ENCODE assay signal across 8 mouse cellular contexts in genomic region chr4:40948160-40948708, GRCm38 (mm10). TPM values are rescaled to one million over a fixed set of nuclear protein-coding genes. Genes with fewer than 3 reads are reported as not detected.
A peak's percentile ranks its signal among the peaks of the same experiment; 100 is the strongest.
DNase-seq lines count a peak whose midpoint lies in the region; ATAC-seq and TF ChIP-seq lines count a peak whose summit lies in the region.

TSS of gene Bag1 (minus strand) at chr4:40948294.
TSS of gene Chmp5 (plus strand) at chr4:40948407.

- peak within 1 kb of the TSS; percentile 49 for H3K27ac ChIP-seq in CH12.LX (ENCODE audit: insufficient read depth, low read depth)
- peak within 1 kb of the TSS; percentile 66 for H3K27ac ChIP-seq in forebrain, embryonic 11.5 days (ENCODE audit: low read depth, low read length)
- H3K27ac ChIP-seq in heart, embryonic 16.5 days (ENCODE audit: low read length), result peak within 1 kb of the TSS; percentile 93
- H3K27ac ChIP-seq in liver, embryonic 15.5 days (replicated peaks), result peak within 1 kb of the TSS; percentile 92
- peak within 1 kb of the TSS; percentile 66; the same call in 1 of the 2 replicates for H3K27ac ChIP-seq in neural tube, embryonic 12.5 days

- H3K9me3 ChIP-seq in CH12.LX (replicated peaks; ENCODE audit: low read length), result no peaks in the 10 kb centered on the region
- H3K9me3 ChIP-seq in forebrain, embryonic 11.5 days (ENCODE audit: control insufficient read depth, low read length), result no peaks in the 10 kb centered on the region
- no peaks in the 10 kb centered on the region for H3K9me3 ChIP-seq in heart, embryonic 16.5 days (replicated peaks; ENCODE audit: control insufficient read depth, low read length)
- no peaks in the 10 kb centered on the region for H3K9me3 ChIP-seq in liver, embryonic 15.5 days (replicated peaks)
- H3K9me3 ChIP-seq in neural tube, embryonic 12.5 days, result no peaks in the 10 kb centered on the region

- TF ChIP-seq POLR2A in CH12.LX (IDR thresholded peaks at IDR 0.05; ENCODE audit: low read depth, low read length), result peak; percentile 84

- peak within 1 kb of the TSS; percentile 96 for H3K4me2 ChIP-seq in CH12.LX (ENCODE audit: insufficient read depth, low read depth, poor library complexity, severe bottlenecking)
- H3K4me2 ChIP-seq in forebrain, embryonic 11.5 days (ENCODE audit: low read depth, low read length, severe bottlenecking), result peak within 1 kb of the TSS; percentile 71
- H3K4me2 ChIP-seq in heart, embryonic 16.5 days (ENCODE audit: low read depth, low read length), result peak within 1 kb of the TSS; percentile 86
- H3K4me2 ChIP-seq in liver, embryonic 15.5 days, result peak within 1 kb of the TSS; percentile 84
- peak within 1 kb of the TSS; percentile 87 for H3K4me2 ChIP-seq in neural tube, embryonic 12.5 days (replicated peaks)

- peak; percentile 98 for DNase-seq in CH12.LX (ENCODE audit: extremely low read depth)
- DNase-seq in c-Kit-positive CD71-positive TER-119-negative erythroid progenitor cells, embryonic 14.5 days (ENCODE audit: low read depth), result peak; percentile 97
- peak; percentile 99 for DNase-seq in forebrain, embryonic 11.5 days (ENCODE audit: low spot score)
- DNase-seq in kidney, postnatal 36 days, result peak; percentile 98 to 99
- DNase-seq in telencephalon, adult 2 months (ENCODE audit: low read depth, low spot score), result peak; percentile 99

- no peak for TF ChIP-seq CTCF in CH12.LX (conservative IDR thresholded peaks at IDR 0.05 in 1 of 2, IDR thresholded peaks at IDR 0.05 in 1 of 2; ENCODE audit: low read depth in 2 of 2, low read length in 2 of 2)

- peaks cover 9 to 35% of the 10 kb centered on the region in 2 experiments; a peak in 3 of 4 replicates for H3K4me1 ChIP-seq in CH12.LX (ENCODE audit: control insufficient read depth in 1 of 2, insufficient read depth in 2 of 2)
- H3K4me1 ChIP-seq in forebrain, embryonic 11.5 days (replicated peaks; ENCODE audit: control insufficient read depth, insufficient read depth, low read length), result no peaks in the 10 kb centered on the region; the same call in 1 of the 2 replicates
- H3K4me1 ChIP-seq in heart, embryonic 16.5 days (ENCODE audit: control insufficient read depth, insufficient read depth, low read length), result peaks cover 18% of the 10 kb centered on the region
- peaks cover 44% of the 10 kb centered on the region for H3K4me1 ChIP-seq in liver, embryonic 15.5 days (replicated peaks)
- H3K4me1 ChIP-seq in neural tube, embryonic 12.5 days, result peaks cover 24% of the 10 kb centered on the region

- peaks cover 28% of the 10 kb centered on the region for H3K79me2 ChIP-seq in CH12.LX (replicated peaks; ENCODE audit: control insufficient read depth, extremely low read depth, insufficient read depth, poor library complexity, severe bottlenecking)

- H3K4me3 ChIP-seq in CH12.LX (replicated peaks in 1 of 3; ENCODE audit: low read depth in 2 of 3, low read length in 2 of 3, poor library complexity in 1 of 3), result peak within 1 kb of the TSS; percentile 89 to 97 (median 95)
- H3K4me3 ChIP-seq in forebrain, embryonic 11.5 days (ENCODE audit: low read depth, low read length), result peak within 1 kb of the TSS; percentile 84
- H3K4me3 ChIP-seq in heart, embryonic 16.5 days (ENCODE audit: low read length), result peak within 1 kb of the TSS; percentile 95
- H3K4me3 ChIP-seq in liver, embryonic 15.5 days (replicated peaks), result peak within 1 kb of the TSS; percentile 90
- H3K4me3 ChIP-seq in neural tube, embryonic 12.5 days, result peak within 1 kb of the TSS; percentile 87

- TF ChIP-seq RAD21 in CH12.LX (IDR thresholded peaks at IDR 0.05; ENCODE audit: low read depth, low read length), result no peak; the same call in 1 of the 2 replicates

- dilution Hi-C loops in CH12.LX (cut with MboI; ENCODE audit: extremely low pct_ligation_motif_present, extremely low pct_unique_long_range_greater_than_20kb, low sequenced_read_pairs), result no loop called here

- TF ChIP-seq EP300 in CH12.LX (IDR thresholded peaks at IDR 0.05; ENCODE audit: low read length), result no peak

- H3K9ac ChIP-seq in CH12.LX (ENCODE audit: insufficient read depth, low read depth), result peak within 1 kb of the TSS; percentile 94
- H3K9ac ChIP-seq in forebrain, embryonic 11.5 days (ENCODE audit: low read length), result peak within 1 kb of the TSS; percentile 94
- peak within 1 kb of the TSS; percentile 95 for H3K9ac ChIP-seq in heart, embryonic 16.5 days (ENCODE audit: low read length)
- H3K9ac ChIP-seq in liver, embryonic 15.5 days, result peak within 1 kb of the TSS; percentile 96
- H3K9ac ChIP-seq in neural tube, embryonic 12.5 days, result peak within 1 kb of the TSS; percentile 92

- in situ Hi-C loops in CH12.LX (cut with MboI; ENCODE audit: low pct_ligation_motif_present, low pct_unique_long_range_greater_than_20kb, low sequenced_read_pairs), result no loop called here

- under 1% methylated on average over 50 of the region's 50 CpGs for WGBS in forebrain, embryonic 11.5 days
- under 1% methylated on average over 50 of the region's 50 CpGs for WGBS in heart, embryonic 16.5 days
- under 1% methylated on average over 50 of the region's 50 CpGs for WGBS in liver, embryonic 15.5 days (ENCODE audit: insufficient replicate concordance)
- WGBS in neural tube, embryonic 12.5 days, result under 1% methylated on average over 50 of the region's 50 CpGs

- peak; percentile 97 for ATAC-seq in forebrain, embryonic 11.5 days (replicated peaks; ENCODE audit: low FRiP score)
- peak; percentile 98 for ATAC-seq in heart, embryonic 16.5 days (replicated peaks; ENCODE audit: extremely low read depth, insufficient read depth, low FRiP score)
- peak; percentile 95 for ATAC-seq in liver, embryonic 15.5 days (ENCODE audit: insufficient read depth)
- peak; percentile 97 for ATAC-seq in neural tube, embryonic 12.5 days (ENCODE audit: low FRiP score, low read depth)

- no peaks in the 10 kb centered on the region for H3K27me3 ChIP-seq in CH12.LX (replicated peaks)
- no peaks in the 10 kb centered on the region for H3K27me3 ChIP-seq in forebrain, embryonic 11.5 days (ENCODE audit: control insufficient read depth, insufficient read depth, low read length)
- H3K27me3 ChIP-seq in heart, embryonic 16.5 days (ENCODE audit: control insufficient read depth, insufficient read depth, low read length), result no peaks in the 10 kb centered on the region
- no peaks in the 10 kb centered on the region for H3K27me3 ChIP-seq in liver, embryonic 15.5 days
- no peaks in the 10 kb centered on the region for H3K27me3 ChIP-seq in neural tube, embryonic 12.5 days (replicated peaks)

- peaks cover 20 to 64% of the 10 kb centered on the region in 2 experiments for H3K36me3 ChIP-seq in CH12.LX (replicated peaks in 1 of 2; ENCODE audit: control insufficient read depth in 1 of 2, insufficient read depth in 1 of 2, low read length in 1 of 2)
- H3K36me3 ChIP-seq in forebrain, embryonic 11.5 days (ENCODE audit: control insufficient read depth, insufficient read depth, low read length), result peaks cover 9% of the 10 kb centered on the region; the same call in 1 of the 2 replicates
- peaks cover 39% of the 10 kb centered on the region for H3K36me3 ChIP-seq in heart, embryonic 16.5 days (ENCODE audit: control insufficient read depth, insufficient read depth)
- H3K36me3 ChIP-seq in liver, embryonic 15.5 days (replicated peaks), result peaks cover 53% of the 10 kb centered on the region
- peaks cover 54% of the 10 kb centered on the region for H3K36me3 ChIP-seq in neural tube, embryonic 12.5 days

TF ChIP-seq in CH12.LX, 34 proteins besides CTCF, POLR2A, EP300 and RAD21 (continues in another document):
- TF ChIP-seq UBTF (IDR thresholded peaks at IDR 0.05; ENCODE audit: low read depth, low read length) (no peak), USF1 (IDR thresholded peaks at IDR 0.05; ENCODE audit: low read depth, low read length) (no peak), E2F4 (IDR thresholded peaks at IDR 0.05; ENCODE audit: insufficient replicate concordance, low read depth, low read length) (no peak), TCF12 (IDR thresholded peaks at IDR 0.05; ENCODE audit: low read depth, low read length) (peak; percentile 73), ZNF384 (IDR thresholded peaks at IDR 0.05; ENCODE audit: low read depth, low read length) (peak; percentile 16; the same call in 1 of the 2 replicates), JUN (IDR thresholded peaks at IDR 0.05; ENCODE audit: insufficient read depth, low read depth, low read length) (no peak), ZKSCAN1 (IDR thresholded peaks at IDR 0.05; ENCODE audit: borderline replicate concordance, low read depth, low read length) (no peak), ZC3H11A (IDR thresholded peaks at IDR 0.05; ENCODE audit: low read depth, low read length) (no peak), CHD2 (IDR thresholded peaks at IDR 0.05; ENCODE audit: low read length) (peak; percentile 66), PAX5 (IDR thresholded peaks at IDR 0.05; ENCODE audit: low read length) (no peak), HCFC1 (IDR thresholded peaks at IDR 0.05; ENCODE audit: low read depth, low read length) (peak; percentile 85), MAZ (IDR thresholded peaks at IDR 0.05; ENCODE audit: low read depth, low read length) (peak; percentile 98), TBP (conservative IDR thresholded peaks at IDR 0.05; ENCODE audit: low read depth, low read length) (peak; percentile 46; the same call in 1 of the 2 replicates), MAFK (IDR thresholded peaks at IDR 0.05; ENCODE audit: insufficient replicate concordance, low read length) (no peak), CHD1 (IDR thresholded peaks at IDR 0.05; ENCODE audit: low read depth, low read length) (no peak), SIN3A (IDR thresholded peaks at IDR 0.05; ENCODE audit: low read length) (peak; percentile 94), MYC (IDR thresholded peaks at IDR 0.05; ENCODE audit: low read depth, low read length) (no peak)

RNA-seq across cellular contexts. Expression of gene Bag1, which starts in this region (rescaled TPM):
- total RNA-seq in CH12.LX (2012; rRNA removed), result 105 and 123 TPM in 2 replicates
- 149 and 190 TPM in 2 replicates for total RNA-seq in CH12.LX (2014; rRNA removed)
- polyA plus RNA-seq in CH12.LX (2012; ENCODE audit: insufficient read length, low read depth), result 161 and 193 TPM in 2 replicates
- polyA plus RNA-seq in forebrain, embryonic 11.5 days (2014; fragmentation: Nextera tagmentation; extraction: Ambion mirVana), result 217 and 227 TPM in 2 replicates
- 189 and 218 TPM in 2 replicates for polyA plus RNA-seq in heart, embryonic 16.5 days (2015; fragmentation: Nextera tagmentation; extraction: Ambion mirVana)
- 110 and 114 TPM in 2 replicates for polyA plus RNA-seq in liver, embryonic 15.5 days (2015; fragmentation: Nextera tagmentation; extraction: Ambion mirVana)
- 238 and 242 TPM in 2 replicates for polyA plus RNA-seq in neural tube, embryonic 12.5 days (2016; fragmentation: Nextera tagmentation; extraction: Ambion mirVana)

RNA-seq across cellular contexts. Expression of gene Chmp5, which starts in this region (rescaled TPM):
- 51.6 and 53.0 TPM in 2 replicates for total RNA-seq in CH12.LX (2012; rRNA removed)
- 86.7 and 88.1 TPM in 2 replicates for total RNA-seq in CH12.LX (2014; rRNA removed)
- polyA plus RNA-seq in CH12.LX (2012; ENCODE audit: insufficient read length, low read depth), result 43.6 and 45.9 TPM in 2 replicates
- polyA plus RNA-seq in forebrain, embryonic 11.5 days (2014; fragmentation: Nextera tagmentation; extraction: Ambion mirVana), result 120 and 134 TPM in 2 replicates
- 75.8 and 75.9 TPM in 2 replicates for polyA plus RNA-seq in heart, embryonic 16.5 days (2015; fragmentation: Nextera tagmentation; extraction: Ambion mirVana)
- 40.7 and 42.4 TPM in 2 replicates for polyA plus RNA-seq in liver, embryonic 15.5 days (2015; fragmentation: Nextera tagmentation; extraction: Ambion mirVana)
- polyA plus RNA-seq in neural tube, embryonic 12.5 days (2016; fragmentation: Nextera tagmentation; extraction: Ambion mirVana), result 154 and 155 TPM in 2 replicates

Comparison
In these comparisons a context has a peak if more than half of its experiments do, and no peak if none do; other contexts are left out.
1. Peak in every context shown above with its lines: DNase-seq, ATAC-seq, H3K4me3 ChIP-seq and H3K27ac ChIP-seq.